Mouse (Mus musculus) C2C12 (cell line): Measurements from ENCODE around the gene Tcea3. TPM values are rescaled to one million over a fixed set of nuclear protein-coding genes. Genes with fewer than 3 reads are reported as not detected.

Experiments used
- H3K27me3 ChIP-seq: one replicate; pipeline ENCODE4 v1.6.1; 2011; ENCODE audit not compliant: control insufficient read depth, insufficient read depth, insufficient read length
- H3K36me3 ChIP-seq: one replicate; pipeline ENCODE4 v1.6.1; 2011; ENCODE audit not compliant: control insufficient read depth, insufficient read depth
- H3K4me3 ChIP-seq: one replicate; pipeline ENCODE4 v1.5.1; 2011; ENCODE audit warnings: mild to moderate bottlenecking, control low read depth; ENCODE audit not compliant: poor library complexity, insufficient read depth, severe bottlenecking
- H3K79me2 ChIP-seq: one replicate; pipeline ENCODE4 v1.6.1; 2011; ENCODE audit not compliant: control insufficient read depth, insufficient read depth
- H3K79me3 ChIP-seq: one replicate; pipeline ENCODE4 v1.6.1; 2011; ENCODE audit warnings: low read depth, control low read depth
- H3ac ChIP-seq: one replicate; pipeline ENCODE3; 2011; ENCODE audit warnings: low read depth; ENCODE audit not compliant: control insufficient read depth, insufficient read length
- CEBPB ChIP-seq: IDR thresholded peaks from one replicate; pipeline ENCODE4 v1.6.1; 2011; ENCODE audit warnings: low read depth, mild to moderate bottlenecking, control low read depth, moderate library complexity
- CTCF ChIP-seq: IDR thresholded peaks from one replicate; pipeline ENCODE4 v1.5.1; 2011; ENCODE audit not compliant: control insufficient read depth, insufficient read depth, insufficient read length
- FOSL1 ChIP-seq: IDR thresholded peaks from one replicate; pipeline ENCODE4 v1.8.0; 2011; ENCODE audit warnings: mild to moderate bottlenecking, low read length; ENCODE audit not compliant: poor library complexity, insufficient read depth, severe bottlenecking
- MAX ChIP-seq: IDR thresholded peaks from one replicate; pipeline ENCODE4 v1.6.1; 2011; ENCODE audit warnings: mild to moderate bottlenecking, control low read depth
- MYOD1 ChIP-seq: IDR thresholded peaks from one replicate; pipeline ENCODE4 v1.6.1; 2011; ENCODE audit warnings: low read depth; ENCODE audit not compliant: control insufficient read depth, insufficient read length
- MYOG ChIP-seq: IDR thresholded peaks from one replicate; pipeline ENCODE4 v1.6.1; 2011; ENCODE audit not compliant: control insufficient read depth, insufficient read length; ENCODE audit errors: extremely low read depth
- USF1 ChIP-seq: IDR thresholded peaks from one replicate; pipeline ENCODE4 v1.6.1; 2011; ENCODE audit warnings: low read depth, mild to moderate bottlenecking, control low read depth, moderate library complexity
- polyA plus RNA-seq: library from polyadenylated mRNA; unstranded; fragments of >200 nt; fragmentation: generic; extraction: Trizol; gene quantifications from one replicate; pipeline ENCODE4 v1.2.1, GENCODE M21; 2012; ENCODE audit warnings: missing spikeins

Tcea3 gene
- polyA plus RNA-seq, 1 experiment, result 2.8 TPM

DNA sequence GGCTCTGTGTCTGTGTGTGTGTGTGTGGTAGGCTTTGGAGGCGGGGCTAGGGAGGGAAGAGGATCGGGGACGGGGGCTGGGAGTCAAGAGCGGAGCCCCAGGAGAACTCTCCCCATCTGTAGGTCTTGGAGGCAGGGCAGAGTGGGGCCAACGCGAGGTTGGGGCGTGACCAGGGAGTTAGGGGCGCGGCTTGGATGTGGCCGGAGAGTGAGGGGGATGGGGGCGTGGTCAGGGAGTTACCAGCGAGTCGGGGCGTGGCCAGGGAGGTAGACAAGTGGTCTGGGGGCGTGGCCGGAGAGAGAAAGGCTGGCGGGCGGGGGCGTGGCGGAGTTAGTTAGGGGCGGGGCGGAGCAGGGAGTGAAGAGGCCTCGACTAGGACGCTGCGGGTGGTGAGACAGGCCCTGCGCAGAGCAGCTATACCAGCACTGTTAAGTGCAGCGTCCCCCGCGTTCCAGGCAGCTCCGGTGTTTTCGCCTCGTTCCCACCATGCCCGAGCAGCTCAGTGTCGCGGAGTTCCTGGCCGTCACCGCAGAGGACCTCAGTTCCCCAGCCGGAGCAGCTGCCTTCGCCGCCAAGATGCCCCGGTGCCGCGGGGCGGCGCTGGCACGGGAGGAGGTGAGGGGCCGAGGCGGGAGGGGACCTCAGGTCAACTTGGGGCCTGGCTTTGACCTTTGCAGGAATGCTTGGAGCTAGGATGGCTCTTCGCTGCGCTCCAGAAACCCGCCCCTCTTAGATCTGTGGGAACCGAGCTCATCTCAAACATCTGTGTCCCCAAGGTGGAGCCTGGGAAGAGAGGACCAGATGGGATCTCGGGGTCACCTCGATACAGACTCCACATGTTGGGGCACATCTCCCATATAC lies 41.3 kb upstream of the Tcea3 start, which contains the start of gene Asap3:
Gene Asap3 (plus strand): TSS at position 333 of the 861 bp plus-strand sequence.
- Histone ChIP-seq H3K36me3 (no peaks in the 10 kb centered on the region), H3K4me3 (peak within 1 kb of the TSS; percentile 42), H3K79me3 (no peaks in the 10 kb centered on the region), H3K27me3 (no peaks in the 10 kb centered on the region), H3ac (peak within 1 kb of the TSS; percentile 80), H3K79me2 (peaks cover 5% of the 10 kb centered on the region)
- TF ChIP-seq CTCF (peak; percentile 23), CEBPB (no peak), FOSL1 (no peak), MAX (no peak)

DNA sequence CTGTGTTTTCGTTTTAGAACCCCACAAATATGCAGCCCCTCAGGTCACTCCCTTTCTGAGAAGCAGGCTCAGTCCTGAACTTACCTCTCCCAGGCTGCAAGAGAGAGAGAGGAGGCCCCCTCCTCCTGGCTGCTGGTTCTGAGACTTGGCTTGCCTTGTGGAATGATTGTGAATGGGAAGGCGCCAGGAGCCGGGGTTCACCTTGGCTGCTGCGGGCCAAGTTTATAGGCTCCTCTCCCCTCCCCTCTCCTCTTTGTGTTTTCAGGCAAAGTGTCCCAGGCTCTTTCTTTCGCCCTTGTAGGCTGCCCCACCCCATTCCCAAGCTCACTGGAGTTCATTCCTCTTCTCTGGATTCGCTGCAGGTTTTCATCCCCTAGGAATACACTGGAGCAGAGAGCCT lies 40.6 kb upstream of the Tcea3 start:
- Histone ChIP-seq H3ac (peak overlapping the region; percentile 80), H3K27me3 (no peaks in the 10 kb centered on the region), H3K4me3 (peak overlapping the region; percentile 42), H3K36me3 (no peaks in the 10 kb centered on the region), H3K79me2 (peaks cover 10% of the 10 kb centered on the region), H3K79me3 (no peaks in the 10 kb centered on the region)
- no peak for TF ChIP-seq MAX
- TF ChIP-seq MYOG, result no peak
- TF ChIP-seq MYOD1, result no peak
- TF ChIP-seq CTCF, result no peak
- no peak for TF ChIP-seq FOSL1
- TF ChIP-seq CEBPB, result no peak
- no peak for TF ChIP-seq USF1

DNA sequence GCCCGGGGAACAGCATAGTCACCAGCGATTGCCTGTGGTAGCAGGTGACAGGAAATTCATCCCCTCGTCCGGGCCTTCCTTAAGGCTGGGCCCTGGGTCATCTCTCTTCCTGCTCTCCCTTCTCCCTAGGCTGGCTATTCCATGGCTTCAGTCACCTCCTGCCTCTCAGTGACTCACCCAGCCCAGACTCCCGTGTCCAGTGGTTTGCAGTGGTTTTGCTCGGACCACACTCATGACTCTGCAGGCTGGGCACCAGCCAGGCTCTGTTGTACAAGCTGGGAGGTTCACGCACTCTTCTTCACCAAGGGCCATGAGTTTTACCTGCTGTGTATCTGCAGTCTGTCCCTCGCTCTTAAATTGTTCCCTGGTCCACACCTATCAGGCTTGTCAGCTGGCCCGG lies 36.6 kb upstream of the Tcea3 start:
- H3K79me3 ChIP-seq, result no peaks in the 10 kb centered on the region
- peaks cover 10% of the 10 kb centered on the region for H3K79me2 ChIP-seq
- no peak overlapping the region for H3ac ChIP-seq
- no peaks in the 10 kb centered on the region for H3K27me3 ChIP-seq
- H3K4me3 ChIP-seq, result no peak overlapping the region
- no peak for TF ChIP-seq CTCF
- no peak for TF ChIP-seq MAX
- peak; percentile 31 for TF ChIP-seq FOSL1
- TF ChIP-seq MYOD1, result no peak
- TF ChIP-seq USF1, result no peak
- H3K36me3 ChIP-seq, result no peaks in the 10 kb centered on the region

DNA sequence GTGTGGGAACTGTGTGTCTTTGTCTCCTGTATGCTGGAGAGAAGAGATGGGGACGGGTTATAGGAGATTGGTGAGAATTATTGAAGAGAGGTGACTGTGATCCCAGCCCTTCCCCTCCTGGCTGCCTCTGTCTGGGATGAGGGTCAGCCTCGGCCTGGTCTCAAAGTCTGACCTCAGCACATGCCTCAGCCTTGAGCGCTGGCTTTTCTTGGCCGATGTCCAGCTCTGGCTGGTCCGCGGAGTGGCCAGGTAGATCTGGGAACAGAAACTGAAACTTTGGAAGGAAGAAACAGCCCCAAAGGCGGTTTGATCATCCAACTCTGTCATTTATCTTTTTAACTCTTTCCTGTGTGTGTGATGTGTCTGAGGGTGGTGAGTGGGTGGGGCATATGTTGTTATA lies 33.9 kb upstream of the Tcea3 start:
- no peaks in the 10 kb centered on the region for H3K79me3 ChIP-seq
- no peaks in the 10 kb centered on the region for H3K36me3 ChIP-seq
- H3K4me3 ChIP-seq, result no peak overlapping the region
- H3K79me2 ChIP-seq, result peaks cover 10% of the 10 kb centered on the region
- TF ChIP-seq MYOG (no peak), CEBPB (no peak), FOSL1 (no peak), MYOD1 (no peak), USF1 (no peak), CTCF (no peak), MAX (no peak)
- H3K27me3 ChIP-seq, result no peaks in the 10 kb centered on the region
- H3ac ChIP-seq, result no peak overlapping the region

DNA sequence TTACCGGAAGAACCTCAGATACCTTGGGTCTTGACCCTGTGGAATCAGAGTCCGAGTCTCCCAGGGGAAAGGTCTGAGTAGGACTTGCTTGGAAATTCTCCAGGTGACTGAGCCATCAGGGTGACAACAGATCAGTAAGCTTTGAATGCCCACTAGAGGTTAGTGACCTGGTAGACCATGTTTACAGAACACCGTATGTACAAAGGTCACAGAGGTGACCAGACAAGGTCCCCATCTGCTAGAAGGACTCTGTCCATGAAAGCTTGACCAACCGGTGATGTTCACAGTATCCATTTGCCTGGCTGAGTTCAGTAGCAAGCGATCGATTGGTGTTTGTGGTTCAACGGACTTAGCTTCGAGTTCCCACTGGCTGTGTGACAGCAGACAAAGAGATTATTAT lies 32.7 kb upstream of the Tcea3 start:
- TF ChIP-seq FOSL1 (no peak), MYOG (no peak), CEBPB (no peak), USF1 (no peak), MYOD1 (no peak), CTCF (no peak), MAX (no peak)
- H3K4me3 ChIP-seq, result no peak overlapping the region
- no peaks in the 10 kb centered on the region for H3K27me3 ChIP-seq
- H3ac ChIP-seq, result no peak overlapping the region
- peaks cover 5% of the 10 kb centered on the region for H3K79me2 ChIP-seq
- H3K79me3 ChIP-seq, result no peaks in the 10 kb centered on the region
- H3K36me3 ChIP-seq, result no peaks in the 10 kb centered on the region

DNA sequence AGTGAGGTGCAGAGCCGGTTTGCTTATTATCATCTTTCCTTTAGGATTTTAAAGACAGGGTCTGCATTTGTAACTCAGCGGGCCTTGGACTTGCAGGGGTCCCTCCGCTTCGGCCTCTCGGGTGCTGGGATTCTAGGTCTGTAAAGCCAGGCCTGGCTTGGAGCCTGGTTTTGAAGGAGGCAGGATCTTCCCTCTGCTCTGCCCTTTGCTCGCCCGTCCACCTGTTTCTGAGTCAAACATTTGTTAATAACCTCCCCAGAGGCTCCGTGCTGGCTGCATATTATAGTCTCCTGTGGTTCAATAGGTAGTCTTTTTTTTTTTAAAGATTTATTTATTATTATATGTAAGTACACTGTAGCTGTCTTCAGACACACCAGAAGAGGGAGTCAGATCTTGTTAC lies 32.0 kb upstream of the Tcea3 start:
- H3K79me3 ChIP-seq, result no peaks in the 10 kb centered on the region

More for the DNA sequence above, 32.0 kb upstream of the Tcea3 start:
- Histone ChIP-seq H3ac (no peak overlapping the region), H3K79me2 (peaks cover 5% of the 10 kb centered on the region), H3K36me3 (no peaks in the 10 kb centered on the region), H3K4me3 (no peak overlapping the region), H3K27me3 (no peaks in the 10 kb centered on the region)
- TF ChIP-seq USF1 (no peak), CTCF (no peak), FOSL1 (no peak), CEBPB (no peak), MAX (no peak), MYOD1 (no peak), MYOG (no peak)
